Mouse (Mus musculus) heart, postnatal 0 days (tissue): ENCODE measurements at regions not wholly inside any gene's neighbourhood (a gene's known extent, or its start where the extent isn't known, plus 50 kb on each side); places are given as distances from the start of the nearest gene placed in this dataset.
A peak's percentile ranks its signal among the peaks of the same experiment; 100 is the strongest.

Experiments used
- CTCF ChIP-seq: IDR thresholded peaks from 2 replicates; pipeline ENCODE4 v1.5.1; 2016; ENCODE audit warnings: antibody characterized with exemption, control low read depth, low read depth
- EP300 ChIP-seq: IDR thresholded peaks from 2 replicates; pipeline ENCODE4 v1.6.1; 2016; ENCODE audit warnings: antibody characterized with exemption, low read depth

DNA sequence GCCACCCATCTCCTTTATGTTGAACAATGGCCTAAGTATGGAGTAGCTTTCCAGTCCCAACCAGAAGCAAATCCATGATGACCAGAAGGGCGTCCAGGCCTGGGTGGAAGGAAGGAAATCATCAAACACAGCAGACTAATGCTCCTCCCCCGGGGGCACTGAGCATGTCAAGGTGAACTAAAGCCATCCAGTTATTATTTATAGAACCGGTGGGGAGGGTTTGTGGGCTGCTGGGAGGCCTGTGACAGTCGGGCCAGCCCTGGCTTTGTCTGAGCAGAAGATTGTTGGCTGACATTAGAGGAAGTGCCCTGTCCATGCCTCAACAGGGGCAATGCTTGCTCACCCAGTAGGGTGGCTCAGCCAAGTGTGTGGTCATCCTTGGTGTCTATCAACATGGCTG, 74.5 kb upstream of the Itga6 start:
- TF ChIP-seq CTCF (no peak), EP300 (peak; percentile 41; the same call in 1 of the 2 replicates)
